Mouse (Mus musculus): ENCODE measurements around the gene Slc34a3.

The Slc34a3 gene

GRCm38 (mm10) chr2:25252331-25252730 is 18.2 kb upstream of the Slc34a3 start:
- DNase-seq (ENCODE audit: low spot score), result no peak

- DNase-seq (ENCODE audit: low spot score), result no peak
Observed at GRCm38 (mm10) chr2:25246183-25247072, 12.3 kb upstream of the Slc34a3 start, which contains the start of gene AL732309.1. Gene AL732309.1, minus strand, starts transcription at chr2:25246863.

- DNase-seq (ENCODE audit: low spot score), result no peak
Observed at GRCm38 (mm10) chr2:25244144-25244543, 10.0 kb upstream of the Slc34a3 start.

GRCm38 (mm10) chr2:25243342-25243741 is 9.2 kb upstream of the Slc34a3 start:
- DNase-seq (ENCODE audit: low spot score), result no peak

GRCm38 (mm10) chr2:25242101-25242506 is 7.9 kb upstream of the Slc34a3 start, which contains the start of the genes Rnf208 and Cysrt1:
Gene Rnf208, plus strand, starts transcription at chr2:25242255.
Gene Cysrt1, minus strand, starts transcription at chr2:25242452.
- no peak for DNase-seq (ENCODE audit: low spot score)

- no peak for DNase-seq (ENCODE audit: low spot score)
Observed at GRCm38 (mm10) chr2:25241438-25241775, 7.2 kb upstream of the Slc34a3 start.

GRCm38 (mm10) chr2:25240723-25241437 is 6.7 kb upstream of the Slc34a3 start:
- no peak for DNase-seq (ENCODE audit: low spot score)

- DNase-seq (ENCODE audit: low spot score), result no peak
Observed at GRCm38 (mm10) chr2:25240310-25240709, 6.1 kb upstream of the Slc34a3 start.

GRCm38 (mm10) chr2:25239766-25240165 is 5.6 kb upstream of the Slc34a3 start:
- DNase-seq (ENCODE audit: low spot score), result no peak

GRCm38 (mm10) chr2:25238106-25238505 is 3.9 kb upstream of the Slc34a3 start:
- DNase-seq (ENCODE audit: low spot score), result no peak

GRCm38 (mm10) chr2:25237522-25237921 is 3.4 kb upstream of the Slc34a3 start:
- no peak for DNase-seq (ENCODE audit: low spot score)

GRCm38 (mm10) chr2:25236614-25237013 is 2.5 kb upstream of the Slc34a3 start, which contains the start of gene Rnf224:
Gene Rnf224, minus strand, starts transcription at chr2:25236787.
- no peak for DNase-seq (ENCODE audit: low spot score)

GRCm38 (mm10) chr2:25234551-25235220 is 522 bp upstream of the Slc34a3 start:
- DNase-seq (ENCODE audit: low spot score), result no peak

- DNase-seq (ENCODE audit: low spot score), result no peak
Observed at GRCm38 (mm10) chr2:25233421-25233820, 743 bp downstream of the Slc34a3 start.

GRCm38 (mm10) chr2:25231038-25231437 is 3.1 kb downstream of the Slc34a3 start:
- no peak for DNase-seq (ENCODE audit: low spot score)

GRCm38 (mm10) chr2:25230581-25230980 is 3.6 kb downstream of the Slc34a3 start:
- DNase-seq (ENCODE audit: low spot score), result no peak

GRCm38 (mm10) chr2:25229582-25229981 is 4.6 kb downstream of the Slc34a3 start:
- no peak for DNase-seq (ENCODE audit: low spot score)

- no peak for DNase-seq (ENCODE audit: low spot score)
Observed at GRCm38 (mm10) chr2:25228995-25229530, 5.1 kb downstream of the Slc34a3 start.

- peak; percentile 57 for DNase-seq (ENCODE audit: low spot score)
Observed at GRCm38 (mm10) chr2:25228431-25228889, 5.7 kb downstream of the Slc34a3 start.

- DNase-seq (ENCODE audit: low spot score), result no peak
Observed at GRCm38 (mm10) chr2:25227406-25227805, 6.8 kb downstream of the Slc34a3 start.

- DNase-seq (ENCODE audit: low spot score), result no peak
Observed at GRCm38 (mm10) chr2:25226864-25227263, 7.3 kb downstream of the Slc34a3 start.

- no peak for DNase-seq (ENCODE audit: low spot score)
Observed at GRCm38 (mm10) chr2:25225811-25226379, 8.3 kb downstream of the Slc34a3 start.

Measured in ovary, postnatal 10 days (tissue).